Mouse (Mus musculus): ENCODE data around the gene Mettl6.
A peak's percentile ranks its signal among the peaks of the same experiment; 100 is the strongest.

Mettl6 gene

DNA sequence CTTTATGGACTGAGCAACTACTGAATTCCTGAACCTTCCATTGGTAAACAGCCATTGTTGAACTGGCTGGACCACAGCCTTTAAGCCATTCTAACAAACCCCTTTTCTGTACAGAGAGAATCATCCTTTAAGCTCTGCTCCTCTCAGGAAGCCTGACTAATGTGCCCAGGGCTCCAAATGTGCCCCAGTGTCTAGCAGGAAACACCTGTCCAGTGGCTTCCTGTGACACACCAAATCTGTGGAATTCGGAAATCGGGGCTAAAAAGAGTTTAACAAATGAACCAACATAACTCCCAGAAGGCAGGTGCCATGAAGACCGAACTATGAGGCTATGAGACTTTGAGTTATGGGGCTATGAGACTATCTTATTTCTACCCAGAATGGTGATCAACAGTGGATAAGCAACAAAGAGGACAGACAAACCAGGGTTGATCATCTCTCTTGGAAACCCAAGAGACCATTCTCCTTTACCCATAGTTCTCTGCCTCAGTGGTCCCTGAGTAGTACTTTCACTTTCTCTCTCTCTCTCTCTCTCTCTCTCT lies 63.0 kb downstream of the Mettl6 start:
- no peak for DNase-seq

- peak in 1 of 2 experiments; percentile 42 for DNase-seq
Observed at GRCm38 (mm10) chr14:31429004-31429395, 65.8 kb downstream of the Mettl6 start.

- DNase-seq = peak; percentile 77 to 82
Observed at GRCm38 (mm10) chr14:31428211-31429003, 66.4 kb downstream of the Mettl6 start.

All from cerebellum, adult 18-20 months (tissue).